Mouse (Mus musculus) activated CD4-positive, CD25-positive, alpha-beta regulatory T cell (primary cell): ENCODE data around the gene Urgcp. TPM values are rescaled to one million over a fixed set of nuclear protein-coding genes. Genes with fewer than 3 reads are reported as not detected.

ENCODE experiments used
- polyA plus RNA-seq, 2 experiments: library from polyadenylated mRNA; unstranded; fragments of 100-300 nt; shearing (Covaris generic); gene quantifications; one replicate each; pipeline ENCODE4 v1.2.1; 2017

Gene Urgcp
- polyA plus RNA-seq, result 10 to 100 TPM; 12.1 to 20.0 TPM

DNA sequence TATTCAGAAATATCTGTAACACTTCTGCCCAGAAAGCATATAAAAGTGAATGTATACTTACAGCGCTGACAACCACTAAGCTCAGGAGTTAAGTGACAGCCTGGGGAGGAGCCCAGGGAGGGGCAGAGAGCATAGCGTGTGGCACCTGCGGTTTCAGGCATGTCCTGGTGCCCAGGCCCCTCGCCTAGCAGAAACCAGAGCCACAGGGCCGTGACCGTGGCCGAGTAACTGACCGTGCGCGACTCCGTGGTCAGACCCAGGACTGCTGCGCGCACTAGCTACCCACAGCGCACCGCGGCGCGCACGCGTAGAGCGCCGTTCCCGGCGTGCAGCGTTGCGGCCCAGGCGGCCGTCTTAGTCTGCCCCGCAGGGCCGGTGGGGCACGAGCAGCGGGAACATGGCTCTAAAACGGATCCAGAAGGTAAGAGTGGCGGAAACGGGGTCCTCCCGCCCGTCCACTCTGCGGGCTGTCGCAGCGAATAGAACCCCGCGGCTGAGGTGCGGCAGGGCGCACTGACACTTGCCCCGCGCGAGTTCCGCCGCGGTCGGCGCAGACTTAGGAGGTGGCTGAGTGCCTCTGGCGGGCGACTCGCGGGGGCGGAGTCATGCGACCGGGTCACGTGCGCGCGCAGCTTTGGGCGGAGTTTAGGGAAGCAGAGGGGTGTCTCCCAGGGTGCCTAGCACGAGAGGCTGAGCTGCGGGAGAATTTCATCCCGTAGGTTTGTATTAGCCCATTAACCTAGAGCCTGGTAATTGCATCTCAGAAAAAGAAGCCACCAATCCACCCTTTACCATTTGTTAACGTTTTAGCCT lies at the start of gene Urgcp:
Urgcp (minus strand) TSS at position 557 of the 813 bp plus-strand sequence.

DNA sequence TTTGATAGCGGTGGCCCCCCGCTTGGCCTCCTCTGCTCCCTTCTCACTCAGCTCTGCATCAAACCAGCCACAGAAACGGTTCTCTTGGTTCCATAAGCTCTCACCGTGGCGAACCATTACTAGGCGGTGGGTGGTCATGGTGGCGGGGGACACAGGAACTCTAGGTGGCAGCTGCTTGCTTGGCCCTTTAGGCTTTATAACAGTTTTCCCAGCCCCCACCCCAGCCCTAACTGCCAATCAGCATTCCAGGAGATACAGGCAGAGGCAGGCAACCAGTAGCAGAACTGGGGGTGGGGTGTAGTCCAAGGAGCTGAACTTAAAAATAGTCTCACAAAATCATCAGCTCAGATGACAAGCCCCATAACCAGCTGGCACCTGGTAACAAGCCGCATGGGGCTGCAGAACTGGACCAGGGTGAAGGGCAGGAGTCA lies 41.4 kb upstream of the Urgcp start, which contains the start of gene Pgam2:
Pgam2 (minus strand) TSS at position 183 of the 431 bp plus-strand sequence.

DNA sequence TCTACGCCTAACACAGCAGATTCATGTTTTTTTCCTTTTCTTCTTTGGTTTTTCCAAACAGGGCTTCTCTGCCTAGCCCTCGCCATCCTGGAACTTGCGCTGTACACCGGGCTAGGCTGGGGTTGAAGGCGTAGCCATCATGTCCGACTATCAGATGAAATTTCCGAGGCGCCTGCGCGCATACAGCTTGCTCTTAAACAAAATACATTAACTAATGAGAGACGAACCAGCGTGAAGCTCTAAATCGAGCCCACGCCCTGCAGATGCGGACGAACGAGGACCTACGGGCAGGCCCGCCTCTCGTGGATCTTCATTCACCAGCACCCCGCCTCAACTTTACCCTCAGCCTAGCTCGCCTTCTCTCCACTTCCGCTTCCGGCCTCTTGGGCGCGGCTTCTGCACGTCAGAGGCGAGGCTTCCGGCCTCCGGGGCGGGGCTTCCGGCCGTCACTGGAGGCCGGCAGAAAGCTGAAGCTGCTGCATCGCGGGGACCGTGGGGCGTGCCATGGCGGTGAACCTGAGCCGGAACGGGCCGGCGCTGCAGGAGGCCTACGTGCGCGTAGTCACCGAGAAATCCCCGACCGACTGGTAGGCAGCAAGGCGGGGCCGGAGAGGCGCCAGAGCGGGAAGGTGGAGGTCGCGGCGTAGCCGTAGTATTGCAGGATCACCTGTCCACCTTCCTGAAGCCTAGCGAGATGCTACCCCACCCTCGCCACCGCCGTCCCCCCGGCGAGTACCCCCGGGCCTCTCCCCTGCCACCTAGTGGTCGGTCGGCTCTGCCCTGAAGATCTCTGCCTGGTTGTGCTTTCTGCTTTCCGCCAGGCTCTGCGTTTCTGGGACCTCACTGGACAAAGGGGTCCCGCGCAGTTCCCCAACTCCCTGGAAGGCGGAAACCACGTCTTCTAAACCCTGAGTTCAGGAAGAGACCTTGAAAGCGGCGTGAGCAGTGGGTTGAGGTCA lies 26.2 kb upstream of the Urgcp start, which contains the start of gene Dbnl:
Dbnl (plus strand) TSS at position 433 of the 959 bp plus-strand sequence.

GRCm38 (mm10) chr11:5715630-5716105 lies 46.5 kb downstream of the Urgcp start, which contains the start of gene Mrps24:
Gene Mrps24, minus strand, starts transcription at chr11:5715680.

Other genes starting within 250 kb of the Urgcp start
- 100 to 1,000 TPM; 148 to 154 TPM for gene Xbp1, start 241.7 kb downstream of the Urgcp start, polyA plus RNA-seq
- gene Ccdc117, start 220.2 kb downstream of the Urgcp start, polyA plus RNA-seq, result 10 to 100 TPM; 23.7 to 33.8 TPM
- under 1 TPM in 1 of 2 experiments, not detected in 1; 0.20 TPM for gene Ankrd36, start 192.7 kb downstream of the Urgcp start, polyA plus RNA-seq
- gene Mrps24, start 46.7 kb downstream of the Urgcp start, polyA plus RNA-seq, result 100 to 1,000 TPM; 161 to 171 TPM
- gene Dbnl, start 26.1 kb upstream of the Urgcp start, polyA plus RNA-seq, result 100 to 1,000 TPM; 229 to 284 TPM
- gene Pgam2, start 41.4 kb upstream of the Urgcp start, polyA plus RNA-seq, result 1 to 10 TPM; 3.6 to 5.2 TPM
- gene Polm, start 75.6 kb upstream of the Urgcp start, polyA plus RNA-seq, result 10 to 100 TPM; 25.9 to 33.1 TPM
- under 1 TPM; 0.25 to 0.41 TPM for gene Aebp1, start 99.6 kb upstream of the Urgcp start, polyA plus RNA-seq
- gene Pold2, start 115.9 kb upstream of the Urgcp start, polyA plus RNA-seq, result 10 to 100 TPM; 45.9 to 55.4 TPM
- gene Myl7, start 136.4 kb upstream of the Urgcp start, polyA plus RNA-seq, result under 1 TPM in 1 of 2 experiments, not detected in 1; 0.81 TPM
- under 1 TPM in 1 of 2 experiments, not detected in 1; 0.20 TPM for gene Gck, start 187.7 kb upstream of the Urgcp start, polyA plus RNA-seq
- 10 to 100 TPM; 49.5 to 59.3 TPM for gene Ykt6, start 193.3 kb upstream of the Urgcp start, polyA plus RNA-seq